Mouse (Mus musculus) CH12.LX (cell line): ENCODE data around the gene Camta1. TPM values are rescaled to one million over a fixed set of nuclear protein-coding genes. Genes with fewer than 3 reads are reported as not detected.

ENCODE experiments used
- DNase-seq: peaks from one replicate; pipeline ENCODE4 v3.0.0-alpha.2; 2013; ENCODE audit errors: extremely low read depth
- H3K27ac ChIP-seq: 2 replicates; pipeline ENCODE4 v1.5.1; 2012; ENCODE audit warnings: low read depth, mild to moderate bottlenecking, control low read depth, moderate library complexity; ENCODE audit not compliant: insufficient read depth
- H3K27me3 ChIP-seq: replicated peaks from 2 replicates; pipeline ENCODE3; 2012; ENCODE audit warnings: inconsistent platforms
- H3K36me3 ChIP-seq, 2 experiments: replicated peaks in 1 of 2; 2 replicates each; pipeline versions ENCODE3 to v1.6.1; 2012; ENCODE audit warnings: inconsistent platforms in 1 of 2, low read length in 1 of 2, mild to moderate bottlenecking in 1 of 2, mixed read lengths in 1 of 2, moderate library complexity in 1 of 2; ENCODE audit not compliant: control insufficient read depth in 1 of 2, insufficient read depth in 1 of 2
- H3K4me1 ChIP-seq, 2 experiments: 2 replicates each; pipeline ENCODE4 v1.6.1; 2012; ENCODE audit warnings: inconsistent platforms in 1 of 2, moderate library complexity in 1 of 2; ENCODE audit not compliant: insufficient read depth in 2 of 2, control insufficient read depth in 1 of 2
- H3K4me2 ChIP-seq: 2 replicates; pipeline ENCODE4 v1.6.1; 2012; ENCODE audit warnings: low read depth, mild to moderate bottlenecking, control low read depth; ENCODE audit not compliant: poor library complexity, insufficient read depth, severe bottlenecking
- H3K4me3 ChIP-seq, 3 experiments: fragments of 150-350 bp in 1 of 3; sonication (generic) in 1 of 3; replicated peaks in 1 of 3; 2 replicates each; pipeline versions ENCODE3 to v1.5.1; 2011 to 2012; ENCODE audit warnings: low read depth in 2 of 3, low read length in 2 of 3, mild to moderate bottlenecking in 2 of 3, moderate library complexity in 2 of 3, control low read depth in 1 of 3, improper control_type of control experiment in 1 of 3, inconsistent platforms in 1 of 3, mixed read lengths in 1 of 3; ENCODE audit not compliant: poor library complexity in 1 of 3
- H3K79me2 ChIP-seq: replicated peaks from 2 replicates; pipeline ENCODE4 v1.6.1; 2012; ENCODE audit warnings: mild to moderate bottlenecking, moderate library complexity; ENCODE audit not compliant: control insufficient read depth, poor library complexity, insufficient read depth, severe bottlenecking; ENCODE audit errors: extremely low read depth
- H3K9ac ChIP-seq: 2 replicates; pipeline ENCODE4 v1.6.1; 2012; ENCODE audit warnings: low read depth, mild to moderate bottlenecking, control low read depth, moderate library complexity; ENCODE audit not compliant: insufficient read depth
- H3K9me3 ChIP-seq: replicated peaks from 2 replicates; pipeline ENCODE3; 2012; ENCODE audit warnings: low read length, inconsistent platforms, mixed read lengths
- BHLHE40 ChIP-seq: IDR thresholded peaks from 2 replicates; pipeline ENCODE4 v1.6.1; 2011; ENCODE audit warnings: mild to moderate bottlenecking, low read depth, low read length, improper control_type of control experiment
- CHD2 ChIP-seq: IDR thresholded peaks from 2 replicates; pipeline ENCODE4 v1.6.1; 2011; ENCODE audit warnings: low read length, improper control_type of control experiment
- CTCF ChIP-seq, 2 experiments: IDR thresholded peaks in 1 of 2; conservative IDR thresholded peaks in 1 of 2; 2 replicates each; pipeline ENCODE4 v1.5.1; 2011 to 2012; ENCODE audit warnings: low read depth in 2 of 2, low read length in 2 of 2, improper control_type of control experiment in 1 of 2, inconsistent platforms in 1 of 2, mild to moderate bottlenecking in 1 of 2, moderate library complexity in 1 of 2
- ELF1 ChIP-seq: IDR thresholded peaks from 2 replicates; pipeline ENCODE4 v1.6.1; 2014; ENCODE audit warnings: low read depth, mild to moderate bottlenecking, inconsistent platforms, low read length, improper control_type of control experiment
- EP300 ChIP-seq: IDR thresholded peaks from 2 replicates; pipeline ENCODE4 v1.6.1; 2011; ENCODE audit warnings: low read length, improper control_type of control experiment
- GABPA ChIP-seq: IDR thresholded peaks from 2 replicates; pipeline ENCODE4 v1.6.1; 2012; ENCODE audit warnings: low read depth, low read length, improper control_type of control experiment, inconsistent platforms; ENCODE audit not compliant: insufficient replicate concordance
- IRF4 ChIP-seq: IDR thresholded peaks from 2 replicates; pipeline ENCODE4 v1.6.1; 2014; ENCODE audit warnings: low read depth, mild to moderate bottlenecking, inconsistent platforms, low read length, improper control_type of control experiment
- JUN ChIP-seq: IDR thresholded peaks from 2 replicates; pipeline ENCODE4 v1.6.1; 2011; ENCODE audit warnings: low read depth, mild to moderate bottlenecking, low read length, improper control_type of control experiment, moderate library complexity; ENCODE audit not compliant: insufficient read depth
- MAFK ChIP-seq: IDR thresholded peaks from 2 replicates; pipeline ENCODE4 v1.6.1; 2011; ENCODE audit warnings: low read length, improper control_type of control experiment; ENCODE audit not compliant: insufficient replicate concordance
- MAX ChIP-seq: IDR thresholded peaks from 2 replicates; pipeline ENCODE4 v1.6.1; 2011; ENCODE audit warnings: low read length, improper control_type of control experiment
- MEF2A ChIP-seq: IDR thresholded peaks from 2 replicates; pipeline ENCODE4 v1.6.1; 2014; ENCODE audit warnings: low read depth, mild to moderate bottlenecking, inconsistent platforms, low read length, improper control_type of control experiment, borderline replicate concordance
- MXI1 ChIP-seq: IDR thresholded peaks from 2 replicates; pipeline ENCODE4 v1.6.1; 2011; ENCODE audit warnings: mild to moderate bottlenecking, low read depth, low read length, improper control_type of control experiment
- MYC ChIP-seq: IDR thresholded peaks from 2 replicates; pipeline ENCODE4 v1.6.1; 2011; ENCODE audit warnings: low read depth, mild to moderate bottlenecking, improper control_type of control experiment, low read length
- NELFE ChIP-seq: IDR thresholded peaks from 2 replicates; pipeline ENCODE4 v1.6.1; 2011; ENCODE audit warnings: low read depth, low read length, improper control_type of control experiment
- PAX5 ChIP-seq: IDR thresholded peaks from 2 replicates; pipeline ENCODE4 v1.6.1; 2012; ENCODE audit warnings: low read length, inconsistent platforms, mixed read lengths
- POLR2A ChIP-seq: IDR thresholded peaks from 2 replicates; pipeline ENCODE4 v1.6.1; 2011; ENCODE audit warnings: low read depth, mild to moderate bottlenecking, improper control_type of control experiment, low read length
- RAD21 ChIP-seq: IDR thresholded peaks from 2 replicates; pipeline ENCODE4 v1.6.1; 2011; ENCODE audit warnings: low read depth, mild to moderate bottlenecking, low read length, improper control_type of control experiment, moderate library complexity
- RCOR1 ChIP-seq: conservative IDR thresholded peaks from 2 replicates; pipeline ENCODE4 v1.6.1; 2012; ENCODE audit warnings: low read depth, mild to moderate bottlenecking, inconsistent platforms, low read length, improper control_type of control experiment
- SMC3 ChIP-seq: IDR thresholded peaks from 2 replicates; pipeline ENCODE4 v1.6.1; 2011; ENCODE audit warnings: low read depth, low read length, improper control_type of control experiment
- TBP ChIP-seq: conservative IDR thresholded peaks from 2 replicates; pipeline ENCODE4 v1.6.1; 2011; ENCODE audit warnings: low read depth, low read length, improper control_type of control experiment
- ZKSCAN1 ChIP-seq: IDR thresholded peaks from 2 replicates; pipeline ENCODE4 v1.6.1; 2012; ENCODE audit warnings: low read depth, inconsistent platforms, low read length, improper control_type of control experiment, borderline replicate concordance
- ZMIZ1 ChIP-seq: IDR thresholded peaks from 2 replicates; pipeline ENCODE4 v1.6.1; 2012; ENCODE audit warnings: low read depth, mild to moderate bottlenecking, inconsistent platforms, low read length, improper control_type of control experiment
- dilution Hi-C: fragments of 300-500 bp; cut with MboI; formaldehyde crosslinking; loops from 2 replicates; pipeline ENCODE4 v1.14.3; 2020; ENCODE audit warnings: low sequenced_read_pairs; ENCODE audit not compliant: extremely low pct_unique_long_range_greater_than_20kb, extremely low pct_ligation_motif_present
- in situ Hi-C: fragments of 300-500 bp; cut with MboI; formaldehyde crosslinking; loops from 3 replicates; pipeline ENCODE4 v1.14.3; 2019; ENCODE audit warnings: low sequenced_read_pairs, low pct_ligation_motif_present, low pct_unique_long_range_greater_than_20kb, mixed read lengths
- polyA plus RNA-seq: library from polyadenylated mRNA; unstranded; fragments of >175 nt; gene quantifications from 2 replicates; pipeline ENCODE4 v1.2.1, GENCODE M21; 2012; ENCODE audit warnings: low read depth; ENCODE audit not compliant: insufficient read length
- total RNA-seq, 2 experiments: library from RNA; depleted of rRNA; stranded (reverse); fragments of 300-350 nt in 1 of 2; fragments of >200 nt in 1 of 2; gene quantifications; 2 replicates each; pipeline ENCODE4 v1.2.3; 2012 to 2014

Gene Camta1
- total and polyA plus RNA-seq, 3 experiments = 9.9 to 32.5 (median 15.3) TPM

- Histone ChIP-seq H3K27me3 (no peaks in the 10 kb centered on the region), H3K4me1 (no peaks in the 10 kb centered on the region), H3K9ac (no peak overlapping the region), H3K4me3 (no peak overlapping the region), H3K36me3 (no peaks in the 10 kb centered on the region), H3K9me3 (peaks cover 86% of the 10 kb centered on the region), H3K4me2 (no peak overlapping the region), H3K27ac (no peak overlapping the region), H3K79me2 (no peaks in the 10 kb centered on the region)
- TF ChIP-seq POLR2A = no peak
- no peak for TF ChIP-seq MYC
- no peak for TF ChIP-seq MEF2A
- TF ChIP-seq JUN = no peak
- no peak for TF ChIP-seq CHD2
- TF ChIP-seq RAD21 = no peak
- no peak for TF ChIP-seq GABPA
- TF ChIP-seq SMC3 = no peak
- no peak for TF ChIP-seq NELFE
- no peak for TF ChIP-seq BHLHE40
- no peak for TF ChIP-seq MXI1
- TF ChIP-seq CTCF (conservative IDR thresholded peaks at IDR 0.05 in 1 of 2, IDR thresholded peaks at IDR 0.05 in 1 of 2; ENCODE audit: low read depth in 2 of 2, low read length in 2 of 2) = no peak
- no peak for TF ChIP-seq ELF1
- no peak for TF ChIP-seq IRF4
- TF ChIP-seq TBP = no peak
- TF ChIP-seq MAFK = no peak
- TF ChIP-seq EP300 = no peak
- no peak for TF ChIP-seq RCOR1
- no peak for TF ChIP-seq PAX5
- TF ChIP-seq MAX = no peak
- in situ Hi-C loops = no loop called here
- no peak for DNase-seq
- dilution Hi-C loops = no loop called here
Measured at GRCm38 (mm10) chr4:151728391-151729065, 133.1 kb downstream of the Camta1 start.

- dilution Hi-C loops (no loop called here), in situ Hi-C loops (no loop called here)
- H3K27me3 ChIP-seq = no peaks in the 10 kb centered on the region
- peaks cover 89% of the 10 kb centered on the region for H3K9me3 ChIP-seq
- no peaks in the 10 kb centered on the region for H3K36me3 ChIP-seq
- no peak for DNase-seq
- no peak overlapping the region for H3K9ac ChIP-seq
- no peak overlapping the region for H3K27ac ChIP-seq
- no peak overlapping the region for H3K4me2 ChIP-seq
- H3K4me1 ChIP-seq = no peaks in the 10 kb centered on the region
- TF ChIP-seq MAX = no peak
- no peak for TF ChIP-seq MEF2A
- TF ChIP-seq JUN = no peak
- TF ChIP-seq IRF4 = no peak
- no peak for TF ChIP-seq ZMIZ1
- TF ChIP-seq BHLHE40 = no peak
- no peak for TF ChIP-seq ZKSCAN1
- TF ChIP-seq POLR2A = no peak
- no peak for TF ChIP-seq CHD2
- H3K79me2 ChIP-seq = no peaks in the 10 kb centered on the region
- no peak overlapping the region for H3K4me3 ChIP-seq
Measured at GRCm38 (mm10) chr4:151726396-151726795, 135.3 kb downstream of the Camta1 start.
